Mouse (Mus musculus) heart, embryonic 14.5 days (tissue): Measurements from ENCODE around the gene Amotl1. TPM values are rescaled to one million over a fixed set of nuclear protein-coding genes. Genes with fewer than 3 reads are reported as not detected.
A peak's percentile ranks its signal among the peaks of the same experiment; 100 is the strongest.

ENCODE experiments used
- ATAC-seq: fragments of 200-750 bp; cut with Nextera tagmentation; 2 replicates; pipeline ENCODE4 v1.8.0; 2017; ENCODE audit warnings: low read depth, moderate TSS enrichment; ENCODE audit not compliant: insufficient number of reproducible peaks, insufficient read depth, low FRiP score
- H3K27ac ChIP-seq, 2 experiments: fragments of 200-500 bp in 1 of 2; fragments of 300-500 bp in 1 of 2; sonication (generic) in 1 of 2; replicated peaks in 1 of 2; 2 replicates each; pipeline ENCODE4 v1.5.1; 2012 to 2014; ENCODE audit warnings: low read depth in 2 of 2, low read length in 2 of 2, control low read depth in 1 of 2, mild to moderate bottlenecking in 1 of 2, mixed read lengths in 1 of 2; ENCODE audit not compliant: control insufficient read depth in 1 of 2, insufficient read depth in 1 of 2
- H3K27me3 ChIP-seq: fragments of 300-500 bp; sonication (generic); 2 replicates; pipeline ENCODE4 v1.6.1; 2014; ENCODE audit warnings: mild to moderate bottlenecking, low read length, control low read depth; ENCODE audit not compliant: control insufficient read depth, insufficient read depth
- H3K36me3 ChIP-seq: fragments of 300-500 bp; sonication (generic); 2 replicates; pipeline ENCODE4 v1.6.1; 2014; ENCODE audit warnings: mild to moderate bottlenecking, control low read depth, low read length, mixed read lengths; ENCODE audit not compliant: control insufficient read depth, insufficient read depth
- H3K4me1 ChIP-seq, 2 experiments: fragments of 200-500 bp in 1 of 2; fragments of 300-500 bp in 1 of 2; sonication (generic) in 1 of 2; 2 replicates each; pipeline ENCODE4 v1.6.1; 2012 to 2014; ENCODE audit warnings: low read length in 2 of 2, control low read depth in 1 of 2, mixed read lengths in 1 of 2; ENCODE audit not compliant: control insufficient read depth in 2 of 2, insufficient read depth in 2 of 2
- H3K4me2 ChIP-seq: fragments of 300-500 bp; sonication (generic); 2 replicates; pipeline ENCODE4 v1.6.1; 2014; ENCODE audit warnings: mild to moderate bottlenecking, low read length
- H3K4me3 ChIP-seq, 2 experiments: fragments of 200-500 bp in 1 of 2; fragments of 300-500 bp in 1 of 2; sonication (generic) in 1 of 2; 2 replicates each; pipeline ENCODE4 v1.5.1; 2012 to 2014; ENCODE audit warnings: low read length in 2 of 2, mild to moderate bottlenecking in 2 of 2, control low read depth in 1 of 2, low read depth in 1 of 2, moderate library complexity in 1 of 2; ENCODE audit not compliant: control insufficient read depth in 1 of 2, insufficient read depth in 1 of 2
- H3K9ac ChIP-seq: fragments of 300-500 bp; sonication (generic); 2 replicates; pipeline ENCODE4 v1.6.1; 2014; ENCODE audit warnings: mild to moderate bottlenecking, low read length
- H3K9me3 ChIP-seq: fragments of 300-500 bp; sonication (generic); 2 replicates; pipeline ENCODE4 v1.6.1; 2016; ENCODE audit warnings: low read length, control low read depth; ENCODE audit not compliant: control insufficient read depth
- WGBS: fragments of 180-500 bp; shearing (Covaris S2); extraction: QIAGEN DNeasy Blood & Tissue Kit; methylation state at CpG from one replicate; pipeline ENCODE4 v1.1.7; 2014; 5-methylcytosine and 5-hydroxymethylcytosine counted together
- polyA plus RNA-seq: library from polyadenylated mRNA; unstranded; fragments of >200 nt; fragmentation: Nextera tagmentation; extraction: Ambion mirVana; gene quantifications from 2 replicates; pipeline ENCODE4 v1.2.1, GENCODE M21; 2014

The Amotl1 gene
- polyA plus RNA-seq, 1 experiment from 2014 or later, result 26.4 TPM

DNA sequence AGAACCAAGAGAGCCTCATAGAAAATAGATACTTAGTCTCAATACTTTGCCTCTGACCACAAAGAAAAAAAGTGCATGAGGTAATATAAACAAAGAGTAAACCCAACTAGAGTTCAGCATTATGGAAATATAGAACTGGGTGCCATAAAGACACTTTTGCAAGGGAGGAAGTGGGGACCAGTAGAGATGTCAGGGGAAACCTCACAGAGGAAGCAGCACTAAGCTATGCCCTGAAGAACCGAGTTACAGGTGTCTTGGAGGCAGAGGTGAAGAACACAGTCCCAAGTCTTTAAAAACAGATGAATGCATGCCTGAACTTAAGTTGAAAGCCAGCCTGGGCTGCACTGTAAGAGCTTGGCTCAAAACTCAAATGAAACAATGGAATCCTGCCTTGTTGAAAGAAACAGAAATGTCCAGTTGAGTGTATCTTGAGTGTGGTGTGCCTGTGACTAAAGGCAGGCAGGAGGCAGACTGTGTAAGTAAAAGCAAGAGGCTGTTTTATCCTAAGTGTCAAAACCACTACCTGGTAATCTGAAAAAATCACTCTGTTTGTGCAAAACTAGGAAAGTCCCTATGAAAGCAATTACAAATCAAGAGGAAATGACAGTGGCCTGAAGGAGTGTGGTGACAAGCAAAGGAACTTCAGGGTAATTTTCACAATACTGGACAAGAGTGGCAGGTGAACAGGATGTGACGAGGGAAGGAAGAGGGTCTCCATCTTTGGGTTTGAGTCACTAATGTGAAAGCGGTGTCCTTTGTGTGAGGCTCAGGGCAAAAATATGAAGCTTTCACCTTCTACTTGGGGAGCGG lies 145.8 kb downstream of the Amotl1 start:
- peaks cover 23% of the 10 kb centered on the region for H3K36me3 ChIP-seq
- H3K4me2 ChIP-seq, result peak overlapping the region; percentile 88
- no peak for ATAC-seq
- 78% methylated on average over 4 of the region's 4 CpGs for WGBS
- no peak overlapping the region for H3K27ac ChIP-seq
- H3K4me3 ChIP-seq, result no peak overlapping the region
- H3K9ac ChIP-seq, result no peak overlapping the region
- H3K4me1 ChIP-seq, result peaks cover 0 to 9% of the 10 kb centered on the region in 2 experiments; a peak in 1 of 4 replicates
- H3K9me3 ChIP-seq, result no peaks in the 10 kb centered on the region
- no peaks in the 10 kb centered on the region for H3K27me3 ChIP-seq

Other genes starting within 250 kb of the Amotl1 start
- gene Kdm4d, start 144.6 kb downstream of the Amotl1 start, polyA plus RNA-seq, result 0.07 and 0.12 TPM in 2 replicates
- gene Cwc15, start 144.4 kb downstream of the Amotl1 start, polyA plus RNA-seq, result 116 and 122 TPM in 2 replicates
- gene Piwil4, start 95.7 kb upstream of the Amotl1 start, polyA plus RNA-seq, result 0.07 TPM in 1 of 2 replicates, not detected in the other
- 1.1 and 1.2 TPM in 2 replicates for gene Fut4, start 107.3 kb upstream of the Amotl1 start, polyA plus RNA-seq
- not detected in 2 replicates for gene 1700012B09Rik, start 126.0 kb upstream of the Amotl1 start, polyA plus RNA-seq
- 11.9 and 14.7 TPM in 2 replicates for gene Mre11a, start 139.6 kb upstream of the Amotl1 start, polyA plus RNA-seq
- gene Ankrd49, start 139.8 kb upstream of the Amotl1 start, polyA plus RNA-seq, result 22.4 and 23.2 TPM in 2 replicates
- gene Gpr83, start 215.2 kb upstream of the Amotl1 start, polyA plus RNA-seq, result 0.18 TPM in 1 of 2 replicates, not detected in the other